Mouse (Mus musculus): ENCODE results near the gene Rplp0.

Rplp0 gene

GRCm38 (mm10) chr5:115585616-115586015, 26.3 kb downstream of the Rplp0 start:
- DNase-seq, result no peak

- no peak for DNase-seq
These were observed 26.9 kb downstream of the Rplp0 start for GRCm38 (mm10) chr5:115586166-115586565.

- DNase-seq, result no peak
These were observed 27.5 kb downstream of the Rplp0 start for GRCm38 (mm10) chr5:115586780-115587179.

DNA sequence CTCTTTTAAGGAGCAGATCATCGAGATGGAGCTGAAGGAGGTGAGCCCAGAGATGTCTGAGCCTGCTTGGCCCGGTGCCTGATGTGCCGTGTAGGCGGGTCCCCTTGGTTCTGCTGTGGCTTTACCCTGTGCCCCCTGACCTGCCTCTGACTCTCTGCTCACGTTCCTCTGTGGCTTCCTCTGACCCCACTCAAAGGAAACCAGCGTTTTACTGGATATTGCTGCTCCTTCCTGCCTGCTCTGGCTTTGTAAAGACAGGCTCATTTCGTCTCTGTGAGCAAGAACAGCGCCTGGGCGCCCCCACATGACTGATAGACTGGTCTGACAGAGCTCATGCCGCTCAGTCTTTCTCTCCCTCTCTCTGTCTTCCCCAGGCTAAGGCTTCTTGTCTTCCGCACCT, 31.8 kb downstream of the Rplp0 start:
- no peak for DNase-seq

DNA sequence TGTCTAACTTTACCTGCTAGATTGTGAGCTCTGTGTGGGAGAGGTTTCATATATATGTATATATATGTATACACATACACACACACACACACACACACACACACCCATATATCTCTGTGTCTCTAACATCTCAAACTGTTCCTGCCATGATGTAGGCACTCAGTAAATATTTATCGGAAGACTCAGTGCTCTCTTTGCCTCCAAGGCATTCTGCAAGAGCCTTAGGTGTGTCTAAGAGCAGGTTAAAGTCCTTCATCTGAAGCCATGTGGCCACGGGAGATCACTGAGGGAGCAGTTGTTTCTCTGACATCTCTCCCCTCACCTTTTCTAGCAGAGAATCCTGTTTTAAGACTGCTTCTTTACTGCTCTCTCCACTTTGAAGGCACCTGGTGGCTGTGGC, 32.2 kb downstream of the Rplp0 start:
- DNase-seq, result no peak

DNA sequence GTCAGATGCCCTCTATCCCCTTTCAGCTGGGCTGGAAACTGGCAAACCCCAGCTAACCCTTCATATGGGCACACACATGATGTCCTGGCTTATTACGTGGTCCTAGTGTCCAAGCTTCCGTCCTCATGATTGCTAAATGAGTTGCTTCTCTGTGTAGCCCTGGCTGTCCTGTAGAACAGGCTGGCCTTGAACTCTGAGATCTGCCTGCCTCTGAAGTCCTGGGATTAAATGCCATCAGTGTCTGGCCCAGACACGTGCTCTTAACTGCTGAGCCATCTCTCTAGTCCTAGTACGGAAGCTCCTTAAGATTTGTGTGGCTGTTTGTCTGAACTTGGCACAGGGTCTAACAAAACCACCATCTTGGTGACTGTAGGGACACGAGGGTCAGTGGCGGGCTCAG, 44.3 kb downstream of the Rplp0 start:
- no peak for DNase-seq

DNA sequence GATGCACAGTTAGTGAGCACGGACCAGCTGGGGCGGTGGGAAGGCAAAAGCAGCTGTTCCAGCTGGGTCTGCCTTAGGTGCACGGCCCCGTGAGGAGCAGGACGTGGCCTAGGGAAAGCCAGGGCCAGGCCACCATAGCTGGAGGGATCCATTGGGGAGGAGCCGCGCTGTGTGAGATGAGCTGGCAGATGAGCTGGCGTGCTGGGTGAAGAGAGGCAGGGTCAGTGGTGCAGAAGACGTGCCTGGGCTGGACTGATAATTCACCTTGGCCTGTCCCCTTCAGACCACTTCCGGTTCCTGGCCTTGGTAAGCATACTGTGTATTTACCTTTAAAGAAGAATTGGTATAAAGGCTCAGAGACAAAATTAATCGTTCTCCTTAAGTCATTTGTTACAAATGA, 52.3 kb downstream of the Rplp0 start:
- DNase-seq, result no peak
